Mouse (Mus musculus) hindbrain, embryonic 13.5 days (tissue): ENCODE results near the gene Snapc3. TPM values are rescaled to one million over a fixed set of nuclear protein-coding genes. Genes with fewer than 3 reads are reported as not detected.
A peak's percentile ranks its signal among the peaks of the same experiment; 100 is the strongest.
"Not testable (repeated sequence)": the region's sequence is repeated elsewhere in the genome, so short reads cannot be mapped to it uniquely, and the experiment has no call there.

Source experiments
- ATAC-seq: fragments of 200-750 bp; cut with Nextera tagmentation; 2 replicates; pipeline ENCODE4 v1.8.0; 2017; ENCODE audit warnings: moderate TSS enrichment; ENCODE audit not compliant: low FRiP score
- H3K27ac ChIP-seq: fragments of 300-500 bp; sonication (generic); 2 replicates; pipeline ENCODE4 v1.5.1; 2015; ENCODE audit warnings: inconsistent platforms, mild to moderate bottlenecking, moderate library complexity
- H3K27me3 ChIP-seq: fragments of 300-500 bp; sonication (generic); 2 replicates; pipeline ENCODE4 v1.6.1; 2015; ENCODE audit warnings: mild to moderate bottlenecking, inconsistent platforms
- H3K36me3 ChIP-seq: fragments of 300-500 bp; sonication (generic); 2 replicates; pipeline ENCODE4 v1.6.1; 2015; ENCODE audit warnings: mild to moderate bottlenecking, inconsistent platforms
- H3K4me1 ChIP-seq: fragments of 300-500 bp; sonication (generic); replicated peaks from 2 replicates; pipeline ENCODE4 v1.6.1; 2015; ENCODE audit warnings: inconsistent platforms
- H3K4me2 ChIP-seq: fragments of 300-500 bp; sonication (generic); 2 replicates; pipeline ENCODE4 v1.6.1; 2015; ENCODE audit warnings: inconsistent platforms, mild to moderate bottlenecking, moderate library complexity
- H3K4me3 ChIP-seq: fragments of 300-500 bp; sonication (generic); 2 replicates; pipeline ENCODE4 v1.5.1; 2015; ENCODE audit warnings: mild to moderate bottlenecking, inconsistent platforms
- H3K9ac ChIP-seq: fragments of 300-500 bp; sonication (generic); 2 replicates; pipeline ENCODE4 v1.6.1; 2015; ENCODE audit warnings: mild to moderate bottlenecking, inconsistent platforms
- H3K9me3 ChIP-seq: fragments of 300-500 bp; sonication (generic); 2 replicates; pipeline ENCODE4 v1.6.1; 2016; ENCODE audit warnings: inconsistent platforms
- WGBS: fragments of 180-500 bp; shearing (Covaris S2); methylation state at CpG from one replicate; pipeline ENCODE4 v1.1.7; 2015; 5-methylcytosine and 5-hydroxymethylcytosine counted together
- polyA plus RNA-seq: library from polyadenylated mRNA; unstranded; fragments of >200 nt; fragmentation: Nextera tagmentation; extraction: Ambion mirVana; gene quantifications from 2 replicates; pipeline ENCODE4 v1.2.1, GENCODE M21; 2015

The Snapc3 gene
- polyA plus RNA-seq, 1 experiment from 2014 or later: 82.8 TPM

- H3K36me3 ChIP-seq: peaks cover 72% of the 10 kb centered on the region
- no peak overlapping the region for H3K9ac ChIP-seq
- peaks cover 9% of the 10 kb centered on the region for H3K4me1 ChIP-seq
- peak overlapping the region; percentile 53; the same call in 1 of the 2 replicates for H3K27ac ChIP-seq
- no peak overlapping the region for H3K4me2 ChIP-seq
- WGBS: 67% methylated on average over 3 of the region's 3 CpGs
- ATAC-seq: 0 out of 2 replicates have a peak, but pooled peaks have one; percentile 28
- no peaks in the 10 kb centered on the region for H3K9me3 ChIP-seq
- H3K27me3 ChIP-seq: no peaks in the 10 kb centered on the region
- H3K4me3 ChIP-seq: no peak overlapping the region
Measured at GRCm38 (mm10) chr4:83468208-83468607, 50.7 kb downstream of the Snapc3 start.

DNA sequence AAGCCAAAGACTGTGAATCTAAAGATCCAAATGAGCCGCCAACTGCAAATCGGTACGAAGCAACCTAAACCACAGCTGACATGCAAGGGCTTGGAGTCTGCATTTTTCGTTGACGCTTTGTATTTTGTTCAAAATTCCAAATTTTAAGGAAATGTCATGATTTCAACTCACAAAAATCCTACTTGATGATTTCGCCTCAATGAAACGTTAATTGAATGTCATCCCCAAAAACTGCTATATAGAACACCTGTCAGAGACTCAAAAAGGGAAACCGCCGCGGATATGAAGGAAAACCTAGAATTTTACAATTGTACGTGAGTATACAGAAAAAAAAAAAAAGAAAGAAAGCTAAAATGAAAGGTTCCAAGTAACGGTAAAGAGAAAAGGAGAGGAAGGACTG is 67.7 kb downstream of the Snapc3 start:
- no peak for ATAC-seq

DNA sequence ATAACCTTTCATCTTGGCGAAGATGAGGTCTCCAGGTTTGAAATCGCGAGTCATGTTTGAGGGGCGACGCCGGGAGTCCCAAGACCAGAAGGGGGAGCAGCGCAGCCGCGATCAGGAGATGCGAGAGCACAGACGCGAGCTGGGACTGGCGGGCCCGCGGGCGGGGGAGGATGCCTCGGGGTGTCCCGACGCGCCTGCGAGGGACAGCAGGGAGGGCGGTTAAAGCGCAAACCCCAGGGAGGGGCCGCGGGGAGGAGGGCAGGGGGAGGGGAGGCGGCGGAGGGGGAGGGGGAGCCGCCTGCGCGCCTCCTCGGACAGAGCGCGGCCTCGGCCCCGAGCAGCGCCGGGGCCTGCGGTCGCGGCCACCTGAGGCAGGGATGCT is 68.2 kb downstream of the Snapc3 start:
- H3K27ac ChIP-seq: peak overlapping the region; percentile 100
- H3K36me3 ChIP-seq: peaks cover 23% of the 10 kb centered on the region
- peak; percentile 83 for ATAC-seq
- under 1% methylated on average over 33 of the region's 40 CpGs for WGBS
- peaks cover 33% of the 10 kb centered on the region for H3K4me1 ChIP-seq
- H3K9ac ChIP-seq: peak overlapping the region; percentile 97
- peak overlapping the region; percentile 68 for H3K4me2 ChIP-seq
- H3K9me3 ChIP-seq: no peaks in the 10 kb centered on the region
- H3K4me3 ChIP-seq: peak overlapping the region; percentile 91
- no peaks in the 10 kb centered on the region for H3K27me3 ChIP-seq

More for the DNA sequence above, 67.7 kb downstream of the Snapc3 start:
- Histone ChIP-seq H3K27ac (peak overlapping the region; percentile 100), H3K4me3 (peak overlapping the region; percentile 91), H3K4me1 (peaks cover 33% of the 10 kb centered on the region), H3K9ac (peak overlapping the region; percentile 97), H3K9me3 (no peaks in the 10 kb centered on the region), H3K27me3 (no peaks in the 10 kb centered on the region), H3K36me3 (peaks cover 26% of the 10 kb centered on the region), H3K4me2 (peak overlapping the region; percentile 68)
- 20% methylated on average over 12 of the region's 12 CpGs for WGBS

DNA sequence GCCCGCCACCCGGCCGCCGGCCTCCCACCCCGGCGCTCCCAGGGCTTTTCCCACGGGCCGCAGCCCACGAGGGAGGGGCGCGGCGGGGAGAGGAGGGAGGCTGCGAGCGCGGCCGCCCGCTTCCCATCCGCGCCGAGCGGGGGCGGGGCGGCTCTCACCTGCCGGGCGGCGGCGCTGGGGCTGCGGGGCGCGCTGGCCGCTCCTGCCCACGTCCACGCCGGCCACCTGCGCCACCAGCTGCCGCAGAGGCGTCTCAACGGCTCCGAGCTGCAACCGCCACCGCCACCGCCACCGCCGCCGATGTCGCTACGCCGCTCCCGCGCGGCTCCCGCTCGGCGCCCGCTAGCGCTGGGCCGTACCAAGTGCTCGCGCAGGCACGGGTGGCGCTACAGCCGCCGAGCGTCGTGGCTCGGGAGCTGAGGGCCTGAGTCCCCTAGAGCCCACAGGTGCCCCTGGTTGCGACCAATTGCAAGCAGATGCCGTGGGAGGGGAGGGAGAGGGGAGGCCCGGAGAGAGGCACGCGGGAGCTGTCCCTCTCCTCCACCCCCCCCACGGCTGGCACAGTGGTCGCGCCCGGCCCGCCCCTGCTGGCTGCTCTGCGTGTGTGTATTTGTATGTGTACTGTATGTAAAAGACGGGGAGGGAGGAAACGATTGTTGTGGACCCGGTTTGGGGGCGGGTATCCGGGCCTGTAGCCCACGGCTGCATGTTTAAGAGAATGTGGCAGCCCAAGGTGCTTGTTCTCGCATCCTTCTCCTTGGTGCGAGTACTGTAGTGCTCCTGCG is 68.8 kb downstream of the Snapc3 start, which contains the start of gene Psip1:
Psip1 (minus strand) TSS at position 343 of the 785 bp plus-strand sequence.
- Histone ChIP-seq H3K4me3 (peak within 1 kb of the TSS; percentile 91), H3K36me3 (peaks cover 18% of the 10 kb centered on the region), H3K27ac (peak within 1 kb of the TSS; percentile 100), H3K9me3 (no peaks in the 10 kb centered on the region), H3K4me1 (peaks cover 33% of the 10 kb centered on the region), H3K27me3 (no peaks in the 10 kb centered on the region), H3K9ac (peak within 1 kb of the TSS; percentile 97), H3K4me2 (peak within 1 kb of the TSS; percentile 68)
- WGBS: under 1% methylated on average over 62 of the region's 86 CpGs
- ATAC-seq: peak; percentile 96

DNA sequence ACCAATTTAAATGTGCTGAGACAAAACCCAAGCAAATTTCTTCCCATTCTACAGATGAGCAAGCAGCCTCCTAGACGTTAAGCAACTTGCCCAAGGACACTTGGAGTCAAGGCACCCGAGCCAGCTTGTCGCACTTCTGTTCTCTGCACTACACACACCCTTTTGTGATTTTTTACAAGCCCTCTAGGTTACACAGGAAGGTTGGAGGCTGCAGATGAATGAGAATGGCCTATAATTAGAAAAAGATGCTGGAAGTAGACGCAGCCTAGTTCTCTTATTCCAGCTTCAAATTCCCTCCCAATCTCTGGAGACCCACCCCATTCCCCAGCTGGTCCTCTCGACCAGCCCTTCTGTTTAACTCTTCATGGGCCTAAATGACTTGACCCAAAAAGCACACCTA is 71.6 kb downstream of the Snapc3 start:
- H3K4me2 ChIP-seq: no peak overlapping the region
- WGBS: 36% methylated on average over 5 of the region's 5 CpGs
- no peaks in the 10 kb centered on the region for H3K9me3 ChIP-seq
- H3K4me1 ChIP-seq: peaks cover 23% of the 10 kb centered on the region
- no peaks in the 10 kb centered on the region for H3K27me3 ChIP-seq
- ATAC-seq: no peak
- H3K4me3 ChIP-seq: no peak overlapping the region
- no peak overlapping the region for H3K9ac ChIP-seq
- H3K27ac ChIP-seq: no peak overlapping the region
- no peaks in the 10 kb centered on the region for H3K36me3 ChIP-seq

DNA sequence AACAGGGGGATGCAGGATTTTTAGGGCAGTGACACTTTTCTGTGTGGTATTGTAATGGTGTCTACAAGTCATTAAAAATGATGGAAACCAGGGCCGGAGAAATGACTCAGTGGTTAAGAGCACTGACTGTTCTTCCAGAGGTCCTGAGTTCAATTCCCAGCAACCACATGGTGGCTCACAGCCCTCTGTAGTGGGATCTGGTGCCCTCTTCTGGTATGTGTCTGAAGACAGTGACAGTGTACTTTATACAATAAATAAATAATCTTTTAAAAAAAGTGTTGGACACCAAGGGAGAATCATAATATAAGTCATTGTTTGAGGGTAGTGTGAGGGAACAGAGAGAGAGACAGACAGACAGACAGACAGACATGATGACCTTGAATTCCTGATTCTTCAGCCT is 75.6 kb downstream of the Snapc3 start:
- H3K4me1 ChIP-seq: peaks cover 4% of the 10 kb centered on the region; the same call in 1 of the 2 replicates
- no peak overlapping the region for H3K4me2 ChIP-seq
- no peak overlapping the region for H3K4me3 ChIP-seq
- H3K27me3 ChIP-seq: no peaks in the 10 kb centered on the region
- no peak for ATAC-seq
- H3K9ac ChIP-seq: no peak overlapping the region
- no peak overlapping the region for H3K27ac ChIP-seq
- no peaks in the 10 kb centered on the region for H3K36me3 ChIP-seq
- no peaks in the 10 kb centered on the region for H3K9me3 ChIP-seq
- 95% methylated on average over 1 of the region's 1 CpGs for WGBS

GRCm38 (mm10) chr4:83497013-83497412 is 79.5 kb downstream of the Snapc3 start:
- not testable (repeated sequence) for H3K27ac ChIP-seq, H3K36me3 ChIP-seq, ATAC-seq, H3K27me3 ChIP-seq, H3K4me3 ChIP-seq, H3K9me3 ChIP-seq, H3K4me1 ChIP-seq, H3K4me2 ChIP-seq, H3K9ac ChIP-seq
- 87% methylated on average over 5 of the region's 5 CpGs for WGBS

DNA sequence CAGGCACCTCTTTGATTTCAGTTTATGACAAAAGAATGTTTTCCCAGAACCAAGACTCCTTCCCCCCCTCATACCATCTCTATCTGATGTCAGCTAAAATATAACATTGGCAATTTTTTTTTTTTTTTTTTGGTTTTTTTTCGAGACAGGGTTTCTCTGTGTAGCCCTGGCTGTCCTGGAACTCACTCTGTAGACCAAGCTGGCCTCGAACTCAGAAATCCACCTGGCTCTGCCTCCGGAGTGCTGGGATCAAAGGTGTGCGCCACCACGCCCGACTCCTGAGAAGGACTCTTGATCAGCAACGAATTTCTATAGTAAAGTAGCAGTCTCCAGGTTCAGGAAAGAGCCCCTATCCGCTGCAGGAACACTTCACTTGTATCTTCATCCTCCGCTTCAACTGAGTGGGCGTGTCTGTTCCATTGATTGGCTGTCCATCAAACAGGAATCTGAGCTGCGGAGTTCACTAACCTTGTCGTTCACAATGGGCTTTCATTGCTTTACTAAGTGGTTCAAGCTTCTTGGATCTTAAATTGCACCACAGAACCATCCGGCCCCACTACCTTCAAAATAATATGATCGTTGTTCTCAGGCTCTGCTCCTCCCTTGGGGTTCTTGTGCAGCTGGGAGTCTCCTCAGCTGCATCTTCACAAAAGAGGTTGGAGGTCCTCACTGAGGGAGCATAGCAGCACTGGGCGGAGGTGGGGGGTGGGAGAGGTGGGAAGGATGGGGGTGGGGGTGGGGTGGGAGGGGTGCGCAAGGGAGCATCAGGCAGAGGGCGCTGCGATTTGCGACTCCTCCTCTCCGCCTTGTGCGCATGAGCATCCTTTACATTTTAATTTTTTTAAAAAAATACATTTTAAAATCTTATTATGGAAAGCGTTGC is 82.9 kb downstream of the Snapc3 start:
- 8% methylated on average over 22 of the region's 22 CpGs for WGBS
- Histone ChIP-seq H3K9me3 (no peaks in the 10 kb centered on the region), H3K9ac (peak overlapping the region; percentile 47; the same call in 1 of the 2 replicates), H3K4me1 (peaks cover 5% of the 10 kb centered on the region), H3K27ac (peak overlapping the region; percentile 67), H3K36me3 (no peaks in the 10 kb centered on the region), H3K4me3 (peak overlapping the region; percentile 34), H3K4me2 (peak overlapping the region; percentile 51), H3K27me3 (no peaks in the 10 kb centered on the region)
- peak; percentile 88 for ATAC-seq

- peak overlapping the region; percentile 34 for H3K4me3 ChIP-seq
- ATAC-seq: peak; percentile 78
- 27% methylated on average over 7 of the region's 7 CpGs for WGBS
- H3K27ac ChIP-seq: no peak overlapping the region
- H3K4me1 ChIP-seq: peaks cover 5% of the 10 kb centered on the region
- H3K4me2 ChIP-seq: peak overlapping the region; percentile 51
- no peaks in the 10 kb centered on the region for H3K27me3 ChIP-seq
- no peaks in the 10 kb centered on the region for H3K9me3 ChIP-seq
- no peaks in the 10 kb centered on the region for H3K36me3 ChIP-seq
- H3K9ac ChIP-seq: 0 out of 2 replicates have a peak overlapping the region, but pooled peaks have one; percentile 24
Measured at GRCm38 (mm10) chr4:83501037-83501430, 83.5 kb downstream of the Snapc3 start.

- ATAC-seq: no peak
- WGBS: 69% methylated on average over 2 of the region's 2 CpGs
- no peaks in the 10 kb centered on the region for H3K36me3 ChIP-seq
- no peaks in the 10 kb centered on the region for H3K4me1 ChIP-seq
- H3K9ac ChIP-seq: no peak overlapping the region
- no peak overlapping the region for H3K4me2 ChIP-seq
- H3K4me3 ChIP-seq: no peak overlapping the region
- H3K27ac ChIP-seq: no peak overlapping the region
- H3K27me3 ChIP-seq: no peaks in the 10 kb centered on the region
- H3K9me3 ChIP-seq: no peaks in the 10 kb centered on the region
Measured at GRCm38 (mm10) chr4:83509600-83509999, 92.1 kb downstream of the Snapc3 start.

- H3K27me3 ChIP-seq: no peaks in the 10 kb centered on the region
- H3K4me3 ChIP-seq: no peak overlapping the region
- H3K9me3 ChIP-seq: no peaks in the 10 kb centered on the region
- H3K36me3 ChIP-seq: no peaks in the 10 kb centered on the region
- H3K4me1 ChIP-seq: no peaks in the 10 kb centered on the region
- H3K4me2 ChIP-seq: no peak overlapping the region
- 36% methylated on average over 8 of the region's 8 CpGs for WGBS
- H3K9ac ChIP-seq: no peak overlapping the region
- no peak overlapping the region for H3K27ac ChIP-seq
- ATAC-seq: no peak
Measured at GRCm38 (mm10) chr4:83511083-83511482, 93.6 kb downstream of the Snapc3 start.

- Histone ChIP-seq H3K9ac (no peak overlapping the region), H3K4me1 (no peaks in the 10 kb centered on the region), H3K27me3 (no peaks in the 10 kb centered on the region), H3K9me3 (no peaks in the 10 kb centered on the region), H3K4me2 (no peak overlapping the region), H3K4me3 (no peak overlapping the region), H3K27ac (no peak overlapping the region), H3K36me3 (no peaks in the 10 kb centered on the region)
- WGBS: 88% methylated on average over 3 of the region's 3 CpGs
- no peak for ATAC-seq
Measured at GRCm38 (mm10) chr4:83512217-83512616, 94.7 kb downstream of the Snapc3 start.
